Mouse (Mus musculus) hindbrain, embryonic 16.5 days (tissue): Measurements from ENCODE around the gene Olfr870. TPM values are rescaled to one million over a fixed set of nuclear protein-coding genes. Genes with fewer than 3 reads are reported as not detected.
"Not testable (repeated sequence)": the region's sequence is repeated elsewhere in the genome, so short reads cannot be mapped to it uniquely, and the experiment has no call there.

Experiments used
- ATAC-seq: fragments of 200-750 bp; cut with Nextera tagmentation; 2 replicates; pipeline ENCODE4 v1.8.0; 2017; ENCODE audit warnings: moderate TSS enrichment, moderate library complexity
- H3K27ac ChIP-seq: fragments of 300-500 bp; sonication (generic); 2 replicates; pipeline ENCODE4 v1.5.1; 2014; ENCODE audit warnings: low read depth, mild to moderate bottlenecking, control low read depth, low read length, moderate library complexity
- H3K27me3 ChIP-seq: fragments of 300-500 bp; sonication (generic); replicated peaks from 2 replicates; pipeline ENCODE4 v1.6.1; 2014; ENCODE audit warnings: low read length; ENCODE audit not compliant: control insufficient read depth, insufficient read depth
- H3K36me3 ChIP-seq: fragments of 300-500 bp; sonication (generic); 2 replicates; pipeline ENCODE4 v1.6.1; 2014; ENCODE audit warnings: mild to moderate bottlenecking, low read length, moderate library complexity, mixed read lengths; ENCODE audit not compliant: control insufficient read depth, insufficient read depth
- H3K4me1 ChIP-seq: fragments of 300-500 bp; sonication (generic); 2 replicates; pipeline ENCODE4 v1.6.1; 2014; ENCODE audit warnings: low read depth, low read length; ENCODE audit not compliant: control insufficient read depth, insufficient read depth
- H3K4me2 ChIP-seq: fragments of 300-500 bp; sonication (generic); 2 replicates; pipeline ENCODE4 v1.6.1; 2014; ENCODE audit warnings: mild to moderate bottlenecking, low read length, control low read depth, moderate library complexity
- H3K4me3 ChIP-seq: fragments of 300-500 bp; sonication (generic); 2 replicates; pipeline ENCODE4 v1.5.1; 2014; ENCODE audit warnings: mild to moderate bottlenecking, low read length, control low read depth, moderate library complexity
- H3K9ac ChIP-seq: fragments of 300-500 bp; sonication (generic); 2 replicates; pipeline ENCODE4 v1.6.1; 2014; ENCODE audit warnings: low read depth, mild to moderate bottlenecking, control low read depth, low read length, moderate library complexity
- H3K9me3 ChIP-seq: fragments of 300-500 bp; sonication (generic); 2 replicates; pipeline ENCODE4 v1.6.1; 2014; ENCODE audit warnings: mild to moderate bottlenecking, low read length, moderate library complexity; ENCODE audit not compliant: control insufficient read depth
- WGBS: fragments of 180-500 bp; shearing (Covaris S2); extraction: QIAGEN DNeasy Blood & Tissue Kit; methylation state at CpG from one replicate; pipeline ENCODE4 v1.1.7; 2014; 5-methylcytosine and 5-hydroxymethylcytosine counted together
- polyA plus RNA-seq: library from polyadenylated mRNA; unstranded; fragments of >200 nt; fragmentation: Nextera tagmentation; extraction: Ambion mirVana; gene quantifications from 2 replicates; pipeline ENCODE4 v1.2.1, GENCODE M21; 2015

Gene Olfr870
- not detected in 2 replicates for polyA plus RNA-seq

GRCm38 (mm10) chr9:20173957-20174356 lies at the start of gene Olfr870:
Gene Olfr870, minus strand, starts transcription at chr9:20174057.
- Histone ChIP-seq H3K27me3 (no peaks in the 10 kb centered on the region), H3K9me3 (peaks cover 2% of the 10 kb centered on the region; the same call in 1 of the 2 replicates), H3K4me2 (no peak within 1 kb of the TSS), H3K9ac (no peak within 1 kb of the TSS), H3K36me3 (no peaks in the 10 kb centered on the region), H3K27ac (no peak within 1 kb of the TSS), H3K4me3 (no peak within 1 kb of the TSS), H3K4me1 (no peaks in the 10 kb centered on the region)
- no peak for ATAC-seq
- 76% methylated on average over 2 of the region's 2 CpGs for WGBS

- no peak for ATAC-seq
- Histone ChIP-seq H3K9me3 (peaks cover 5% of the 10 kb centered on the region; the same call in 1 of the 2 replicates), H3K27me3 (no peaks in the 10 kb centered on the region), H3K27ac (no peak within 1 kb of the TSS), H3K4me1 (no peaks in the 10 kb centered on the region), H3K4me3 (no peak within 1 kb of the TSS), H3K4me2 (no peak within 1 kb of the TSS), H3K9ac (no peak within 1 kb of the TSS), H3K36me3 (no peaks in the 10 kb centered on the region)
These were observed 38.0 kb upstream of the Olfr870 start, which contains the start of gene Olfr871 for GRCm38 (mm10) chr9:20211907-20212306. Gene Olfr871, plus strand, starts transcription at chr9:20212207.

- WGBS: 78% methylated on average over 2 of the region's 2 CpGs
- Histone ChIP-seq H3K9ac (no peak overlapping the region), H3K27me3 (no peaks in the 10 kb centered on the region), H3K9me3 (peaks cover 5% of the 10 kb centered on the region; the same call in 1 of the 2 replicates), H3K4me2 (no peak overlapping the region), H3K4me1 (no peaks in the 10 kb centered on the region), H3K4me3 (no peak overlapping the region), H3K36me3 (no peaks in the 10 kb centered on the region), H3K27ac (no peak overlapping the region)
- no peak for ATAC-seq
These were observed 37.6 kb upstream of the Olfr870 start for GRCm38 (mm10) chr9:20211477-20211876.

GRCm38 (mm10) chr9:20210812-20211211 lies 37.0 kb upstream of the Olfr870 start:
- H3K4me3 ChIP-seq: no peak overlapping the region
- no peak for ATAC-seq
- no peaks in the 10 kb centered on the region for H3K36me3 ChIP-seq
- 58% methylated on average over 1 of the region's 1 CpGs for WGBS
- H3K9ac ChIP-seq: no peak overlapping the region
- no peaks in the 10 kb centered on the region for H3K27me3 ChIP-seq
- no peak overlapping the region for H3K4me2 ChIP-seq
- H3K27ac ChIP-seq: no peak overlapping the region
- H3K9me3 ChIP-seq: peaks cover 2% of the 10 kb centered on the region; the same call in 1 of the 2 replicates
- no peaks in the 10 kb centered on the region for H3K4me1 ChIP-seq

GRCm38 (mm10) chr9:20203413-20203984 lies 29.6 kb upstream of the Olfr870 start:
- H3K9me3 ChIP-seq, H3K4me2 ChIP-seq, ATAC-seq, H3K4me3 ChIP-seq, H3K9ac ChIP-seq, H3K4me1 ChIP-seq, H3K27ac ChIP-seq, H3K36me3 ChIP-seq, H3K27me3 ChIP-seq: not testable (repeated sequence)
- 90% methylated on average over 7 of the region's 7 CpGs for WGBS

- no peak for ATAC-seq
- no peaks in the 10 kb centered on the region for H3K36me3 ChIP-seq
- no peak overlapping the region for H3K4me2 ChIP-seq
- H3K27me3 ChIP-seq: no peaks in the 10 kb centered on the region
- no peaks in the 10 kb centered on the region for H3K4me1 ChIP-seq
- no peak overlapping the region for H3K9ac ChIP-seq
- no peak overlapping the region for H3K27ac ChIP-seq
- 82% methylated on average over 1 of the region's 1 CpGs for WGBS
- 0 out of 2 replicates have a peak, but pooled peaks cover 2% of the 10 kb centered on the region for H3K9me3 ChIP-seq
- no peak overlapping the region for H3K4me3 ChIP-seq
These were observed 28.3 kb upstream of the Olfr870 start for GRCm38 (mm10) chr9:20202131-20202530.

GRCm38 (mm10) chr9:20179463-20179862 lies 5.6 kb upstream of the Olfr870 start:
- Histone ChIP-seq H3K4me1 (no peaks in the 10 kb centered on the region), H3K4me2 (no peak overlapping the region), H3K9me3 (0 out of 2 replicates have a peak, but pooled peaks cover 2% of the 10 kb centered on the region), H3K36me3 (no peaks in the 10 kb centered on the region), H3K9ac (no peak overlapping the region), H3K27ac (no peak overlapping the region), H3K27me3 (no peaks in the 10 kb centered on the region), H3K4me3 (no peak overlapping the region)
- 73% methylated on average over 5 of the region's 5 CpGs for WGBS
- no peak for ATAC-seq

- 90% methylated on average over 3 of the region's 3 CpGs for WGBS
- no peak overlapping the region for H3K4me3 ChIP-seq
- H3K36me3 ChIP-seq: no peaks in the 10 kb centered on the region
- no peak overlapping the region for H3K9ac ChIP-seq
- no peak overlapping the region for H3K4me2 ChIP-seq
- no peak for ATAC-seq
- peaks cover 29% of the 10 kb centered on the region for H3K9me3 ChIP-seq
- no peaks in the 10 kb centered on the region for H3K4me1 ChIP-seq
- no peaks in the 10 kb centered on the region for H3K27me3 ChIP-seq
- no peak overlapping the region for H3K27ac ChIP-seq
These were observed 24.2 kb downstream of the Olfr870 start for GRCm38 (mm10) chr9:20149706-20150105.

GRCm38 (mm10) chr9:20128709-20129108 lies 45.1 kb downstream of the Olfr870 start, which contains the start of gene Olfr869:
Gene Olfr869, plus strand, starts transcription at chr9:20129009.
- H3K27ac ChIP-seq: no peak within 1 kb of the TSS
- no peaks in the 10 kb centered on the region for H3K27me3 ChIP-seq
- H3K36me3 ChIP-seq: no peaks in the 10 kb centered on the region
- no peaks in the 10 kb centered on the region for H3K4me1 ChIP-seq
- 77% methylated on average over 2 of the region's 2 CpGs for WGBS
- no peak within 1 kb of the TSS for H3K4me3 ChIP-seq
- no peak within 1 kb of the TSS for H3K9ac ChIP-seq
- peaks cover 3% of the 10 kb centered on the region for H3K9me3 ChIP-seq
- ATAC-seq: no peak
- no peak within 1 kb of the TSS for H3K4me2 ChIP-seq
